Mouse (Mus musculus): ENCODE data around the gene Uqcc2. TPM values are rescaled to one million over a fixed set of nuclear protein-coding genes. Genes with fewer than 3 reads are reported as not detected.

Gene Uqcc2
- total RNA-seq, 2 experiments from 2014 or later = 180 to 204 TPM

- no peak for ATAC-seq (replicated peaks; ENCODE audit: low FRiP score, low TSS enrichment, poor library complexity, severe bottlenecking)
Observed at GRCm38 (mm10) chr17:27158439-27158838, 24.7 kb upstream of the Uqcc2 start.

DNA sequence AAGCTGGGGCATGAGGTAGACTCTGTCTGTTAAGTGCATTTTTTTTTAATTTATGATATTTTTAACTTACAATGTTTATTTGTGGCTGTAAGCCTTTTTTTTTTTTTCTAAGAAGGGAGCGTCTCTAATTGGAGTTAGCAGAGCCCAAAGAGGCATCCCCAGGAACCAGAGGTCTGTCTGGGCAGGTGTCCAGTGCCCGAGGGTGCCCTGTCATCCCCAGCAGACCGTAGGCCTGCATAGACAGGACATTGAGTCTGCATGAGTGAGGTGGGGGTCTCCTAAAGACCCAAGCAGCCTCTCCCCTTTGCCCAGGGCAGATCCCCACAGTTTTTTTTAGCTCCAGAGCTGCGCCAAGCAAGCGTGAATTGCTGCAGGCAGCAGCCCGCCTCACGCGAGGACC is 22.0 kb upstream of the Uqcc2 start:
- ATAC-seq (replicated peaks; ENCODE audit: low FRiP score, low TSS enrichment, poor library complexity, severe bottlenecking) = no peak

- ATAC-seq (replicated peaks; ENCODE audit: low FRiP score, low TSS enrichment, poor library complexity, severe bottlenecking) = no peak
Observed at GRCm38 (mm10) chr17:27154881-27155280, 21.2 kb upstream of the Uqcc2 start.

GRCm38 (mm10) chr17:27154256-27154655 is 20.5 kb upstream of the Uqcc2 start:
- ATAC-seq (replicated peaks; ENCODE audit: low FRiP score, low TSS enrichment, poor library complexity, severe bottlenecking) = no peak

DNA sequence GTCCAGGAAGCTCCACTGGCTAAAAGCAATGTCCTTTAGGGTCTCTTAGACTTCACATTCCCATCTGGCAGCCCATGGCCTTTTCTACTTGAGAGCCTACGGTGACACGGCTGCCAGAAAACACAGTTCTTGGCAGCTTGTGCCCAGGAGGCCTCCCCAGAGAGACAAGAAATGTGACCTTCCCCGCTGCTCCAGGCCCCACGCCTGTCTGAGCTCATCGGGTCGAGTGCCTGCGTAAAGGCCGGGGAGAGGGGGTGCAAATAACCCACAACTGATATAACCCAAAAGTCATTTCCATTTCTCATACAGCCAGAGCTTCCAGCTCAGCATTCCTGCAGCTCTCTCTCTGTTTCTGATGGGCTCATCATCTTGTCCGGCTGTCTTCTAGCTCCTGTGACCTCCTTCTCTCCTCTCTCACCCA is 20.1 kb upstream of the Uqcc2 start:
- ATAC-seq (replicated peaks; ENCODE audit: low FRiP score, low TSS enrichment, poor library complexity, severe bottlenecking) = no peak

DNA sequence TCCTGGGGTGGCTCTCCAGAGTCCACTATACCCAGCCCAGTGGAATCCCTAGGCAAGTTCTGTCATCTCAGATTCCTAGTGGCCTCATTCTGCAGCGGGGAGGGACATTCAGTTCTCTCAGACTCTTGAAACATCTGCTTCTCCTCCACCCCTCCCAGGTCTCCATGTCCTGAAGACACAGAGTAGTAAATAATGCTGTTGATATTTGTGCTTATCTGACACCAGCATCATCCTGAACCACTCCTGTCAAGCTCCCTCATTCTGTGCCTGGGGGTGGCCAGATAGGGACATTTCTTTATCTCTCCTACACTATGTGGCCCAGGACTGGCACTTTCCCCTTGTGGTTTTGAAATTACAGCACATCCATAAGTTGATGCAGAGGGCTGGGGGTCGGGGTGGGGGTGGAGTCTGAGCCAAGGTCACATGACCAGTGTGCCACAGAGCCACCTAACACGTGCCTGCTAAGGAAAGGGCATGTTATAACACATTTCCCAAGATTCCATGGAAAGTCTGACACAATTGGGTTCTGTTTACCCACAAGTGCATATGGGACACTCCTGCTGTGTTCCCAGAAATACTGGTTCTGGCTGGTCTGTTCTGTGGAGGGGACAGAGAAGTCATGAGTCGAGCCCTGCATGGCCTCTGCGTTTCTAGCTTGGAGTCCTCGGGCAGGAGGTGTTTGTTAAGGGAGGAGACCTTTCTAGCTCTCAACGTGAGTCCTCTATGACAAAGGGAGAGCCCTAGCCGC is 19.4 kb upstream of the Uqcc2 start:
- peak; percentile 90 for ATAC-seq (replicated peaks; ENCODE audit: low FRiP score, low TSS enrichment, poor library complexity, severe bottlenecking)

- ATAC-seq (replicated peaks; ENCODE audit: low FRiP score, low TSS enrichment, poor library complexity, severe bottlenecking) = no peak
Observed at GRCm38 (mm10) chr17:27151411-27151810, 17.7 kb upstream of the Uqcc2 start.

- no peak for ATAC-seq (replicated peaks; ENCODE audit: low FRiP score, low TSS enrichment, poor library complexity, severe bottlenecking)
Observed at GRCm38 (mm10) chr17:27150871-27151270, 17.2 kb upstream of the Uqcc2 start.

DNA sequence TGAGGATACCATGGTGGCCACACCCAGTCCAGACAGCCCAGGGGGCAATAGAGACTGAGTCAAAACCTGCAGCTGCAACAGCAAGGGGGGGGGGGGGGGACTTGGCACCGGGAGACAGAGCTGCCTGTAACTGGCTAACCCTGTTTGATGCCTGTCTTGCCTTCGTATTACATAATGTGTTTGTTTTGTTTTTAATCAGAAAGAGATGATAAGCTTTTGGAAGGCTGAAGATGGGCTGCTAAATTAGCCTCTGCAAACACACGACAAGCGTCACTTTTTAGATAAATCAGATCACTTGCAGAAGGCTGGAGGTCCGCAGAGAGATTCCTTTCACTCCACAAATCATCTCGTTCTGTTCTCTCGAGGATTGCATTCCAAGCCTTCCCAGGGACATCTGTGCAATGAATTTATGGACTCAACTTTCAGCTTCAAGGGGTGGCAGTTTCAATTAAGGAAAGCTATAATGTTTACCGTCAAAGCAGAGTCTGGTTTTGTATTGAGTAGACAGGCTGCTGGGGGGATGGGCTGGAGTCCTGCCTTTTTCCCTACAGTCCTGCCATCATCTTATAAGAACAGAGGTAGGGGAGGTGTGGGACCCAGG is 12.7 kb upstream of the Uqcc2 start:
- ATAC-seq (replicated peaks; ENCODE audit: low FRiP score, low TSS enrichment, poor library complexity, severe bottlenecking) = no peak

GRCm38 (mm10) chr17:27144152-27144551 is 10.4 kb upstream of the Uqcc2 start:
- no peak for ATAC-seq (replicated peaks; ENCODE audit: low FRiP score, low TSS enrichment, poor library complexity, severe bottlenecking)

- no peak for ATAC-seq (replicated peaks; ENCODE audit: low FRiP score, low TSS enrichment, poor library complexity, severe bottlenecking)
Observed at GRCm38 (mm10) chr17:27141971-27142450, 8.3 kb upstream of the Uqcc2 start.

- no peak for ATAC-seq (replicated peaks; ENCODE audit: low FRiP score, low TSS enrichment, poor library complexity, severe bottlenecking)
Observed at GRCm38 (mm10) chr17:27140262-27140661, 6.5 kb upstream of the Uqcc2 start.

GRCm38 (mm10) chr17:27139304-27139703 is 5.6 kb upstream of the Uqcc2 start:
- ATAC-seq (replicated peaks; ENCODE audit: low FRiP score, low TSS enrichment, poor library complexity, severe bottlenecking) = no peak

GRCm38 (mm10) chr17:27138396-27138795 is 4.7 kb upstream of the Uqcc2 start:
- ATAC-seq (replicated peaks; ENCODE audit: low FRiP score, low TSS enrichment, poor library complexity, severe bottlenecking) = no peak

DNA sequence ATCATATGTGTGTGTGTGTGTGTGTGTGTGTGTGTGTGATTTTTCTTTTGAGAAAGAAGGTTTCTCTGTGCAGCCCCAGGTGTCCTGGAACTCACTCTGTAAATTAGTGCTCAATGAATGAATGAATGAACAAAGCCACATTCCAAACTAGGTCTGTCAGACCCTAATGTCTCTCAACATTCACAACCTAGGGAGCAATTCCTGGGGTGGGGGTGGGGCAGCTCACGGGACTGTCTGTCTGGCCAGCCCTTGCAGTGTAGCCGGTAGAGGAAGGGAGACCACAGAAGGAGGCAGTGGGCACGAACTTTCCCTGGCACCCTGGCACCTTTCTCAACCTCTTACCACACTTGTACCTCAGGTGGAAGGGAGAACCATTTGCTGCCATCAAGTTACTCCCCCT is 999 bp upstream of the Uqcc2 start:
- no peak for ATAC-seq (replicated peaks; ENCODE audit: low FRiP score, low TSS enrichment, poor library complexity, severe bottlenecking)

DNA sequence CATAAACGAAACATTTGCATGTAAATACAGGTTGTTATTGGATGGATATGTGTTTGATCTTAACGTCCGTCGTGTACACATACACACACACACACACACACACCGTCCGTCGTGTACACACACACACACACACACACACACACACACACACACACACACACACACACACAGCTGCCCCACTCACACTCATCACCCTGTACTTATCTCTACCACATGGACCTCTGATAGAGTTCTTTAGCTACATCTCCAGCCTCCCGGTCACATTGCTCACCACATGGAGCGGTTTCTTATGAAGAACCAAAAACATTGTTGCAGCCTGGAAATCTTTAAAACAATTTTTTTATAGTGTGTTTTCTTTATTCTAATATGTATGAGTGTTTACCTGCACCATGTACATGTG is 471 bp upstream of the Uqcc2 start:
- no peak for ATAC-seq (replicated peaks; ENCODE audit: low FRiP score, low TSS enrichment, poor library complexity, severe bottlenecking)

- ATAC-seq (replicated peaks; ENCODE audit: low FRiP score, low TSS enrichment, poor library complexity, severe bottlenecking) = no peak
Observed at GRCm38 (mm10) chr17:27132238-27132637, 1.5 kb downstream of the Uqcc2 start.

- no peak for ATAC-seq (replicated peaks; ENCODE audit: low FRiP score, low TSS enrichment, poor library complexity, severe bottlenecking)
Observed at GRCm38 (mm10) chr17:27131240-27131665, 2.5 kb downstream of the Uqcc2 start.

- ATAC-seq (replicated peaks; ENCODE audit: low FRiP score, low TSS enrichment, poor library complexity, severe bottlenecking) = no peak
Observed at GRCm38 (mm10) chr17:27130246-27130645, 3.5 kb downstream of the Uqcc2 start.

GRCm38 (mm10) chr17:27129819-27130218 is 3.9 kb downstream of the Uqcc2 start:
- ATAC-seq (replicated peaks; ENCODE audit: low FRiP score, low TSS enrichment, poor library complexity, severe bottlenecking) = no peak

GRCm38 (mm10) chr17:27129291-27129690 is 4.4 kb downstream of the Uqcc2 start:
- no peak for ATAC-seq (replicated peaks; ENCODE audit: low FRiP score, low TSS enrichment, poor library complexity, severe bottlenecking)
